Mouse (Mus musculus) testis, adult 2 months (tissue): Measurements from ENCODE around the gene Sypl. TPM values are rescaled to one million over a fixed set of nuclear protein-coding genes. Genes with fewer than 3 reads are reported as not detected.

ENCODE experiments used
- H3K27ac ChIP-seq: fragments of 200-500 bp; 2 replicates; pipeline ENCODE4 v1.5.1; 2012; ENCODE audit warnings: low read depth, low read length; ENCODE audit not compliant: control insufficient read depth, insufficient read depth
- H3K27me3 ChIP-seq: fragments of 200-500 bp; 2 replicates; pipeline ENCODE4 v1.6.1; 2012; ENCODE audit warnings: mild to moderate bottlenecking, low read length, moderate library complexity; ENCODE audit not compliant: control insufficient read depth, insufficient read depth
- H3K36me3 ChIP-seq: fragments of 200-500 bp; 2 replicates; pipeline ENCODE4 v1.6.1; 2012; ENCODE audit warnings: mild to moderate bottlenecking, low read length; ENCODE audit not compliant: control insufficient read depth, insufficient read depth
- H3K4me1 ChIP-seq: fragments of 200-500 bp; 2 replicates; pipeline ENCODE4 v1.6.1; 2012; ENCODE audit warnings: low read length; ENCODE audit not compliant: control insufficient read depth, insufficient read depth
- H3K4me3 ChIP-seq: fragments of 200-500 bp; 2 replicates; pipeline ENCODE4 v1.5.1; 2012; ENCODE audit warnings: low read depth, mild to moderate bottlenecking, low read length, moderate library complexity, mixed read lengths; ENCODE audit not compliant: control insufficient read depth
- CTCF ChIP-seq: fragments of 200-500 bp; IDR thresholded peaks from 2 replicates; pipeline ENCODE4 v1.5.1; 2012; ENCODE audit warnings: low read depth, mild to moderate bottlenecking, inconsistent platforms, low read length, moderate library complexity; ENCODE audit not compliant: control insufficient read depth, insufficient read depth, insufficient replicate concordance
- POLR2A ChIP-seq: fragments of 200-500 bp; IDR thresholded peaks from 2 replicates; pipeline ENCODE4 v1.6.1; 2012; ENCODE audit warnings: low read depth, mild to moderate bottlenecking, inconsistent platforms, low read length, moderate library complexity; ENCODE audit not compliant: control insufficient read depth
- polyA plus RNA-seq: library from polyadenylated mRNA; depleted of rRNA; stranded (reverse); fragments of >200 nt; gene quantifications from 2 replicates; pipeline ENCODE4 v1.2.3, GENCODE M21; 2012; rRNA removed

The Sypl gene
- polyA plus RNA-seq, 1 experiment: 221 TPM

DNA sequence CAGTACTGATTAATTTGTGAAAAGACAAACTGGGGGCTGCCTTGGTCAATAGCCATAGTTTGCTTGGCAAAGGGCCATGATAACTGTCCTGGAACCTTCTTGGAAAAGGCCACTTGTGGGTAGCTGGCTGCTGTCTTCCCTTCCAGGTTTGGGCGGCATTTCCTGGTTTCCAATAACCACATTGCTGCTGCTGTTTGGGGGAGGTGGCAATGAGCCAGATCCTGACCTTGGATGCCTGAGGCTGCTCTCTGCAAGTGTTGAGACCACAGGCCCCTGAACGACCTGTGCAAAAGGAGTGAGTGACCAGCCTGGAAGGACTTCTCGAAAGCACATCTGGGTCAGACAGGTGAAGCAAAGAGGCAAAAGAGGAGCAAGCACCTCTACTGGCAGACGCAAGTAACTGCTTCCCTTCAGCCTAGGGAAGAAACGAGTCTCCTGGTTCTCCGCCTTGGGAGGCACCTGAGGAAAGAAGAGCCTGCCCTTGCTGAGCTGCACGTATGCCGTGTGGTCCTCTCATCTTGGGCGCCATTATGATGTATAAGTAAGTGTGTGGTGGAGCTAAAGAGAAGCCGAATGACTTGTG, 74.5 kb downstream of the Sypl start:
- TF ChIP-seq POLR2A: no peak
- TF ChIP-seq CTCF: no peak
- Histone ChIP-seq H3K4me3 (no peak overlapping the region), H3K27ac (no peak overlapping the region)

DNA sequence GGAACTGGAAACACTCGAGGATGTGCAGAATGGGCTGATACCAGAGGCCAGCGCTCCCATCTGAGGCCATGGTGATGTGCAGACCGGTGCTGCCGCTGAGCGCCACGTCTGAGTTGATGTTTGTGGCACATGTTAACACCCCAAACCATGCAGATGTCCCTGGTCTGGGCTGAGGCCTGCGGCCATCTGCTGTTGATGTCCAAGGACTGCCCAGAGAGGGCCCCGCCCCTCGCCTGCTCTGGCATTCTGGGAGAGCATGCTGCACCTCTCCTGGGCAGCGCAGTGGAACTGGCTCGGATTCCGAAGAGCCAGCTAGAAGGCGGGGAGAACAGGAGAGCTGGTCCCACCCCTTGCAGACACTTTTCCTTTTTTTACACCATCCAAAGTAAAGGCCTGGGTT, 75.0 kb downstream of the Sypl start:
- no peaks in the 10 kb centered on the region for H3K4me1 ChIP-seq
- H3K4me3 ChIP-seq: no peak overlapping the region
- H3K27ac ChIP-seq: no peak overlapping the region
- TF ChIP-seq POLR2A: no peak
- TF ChIP-seq CTCF: no peak
- H3K36me3 ChIP-seq: no peaks in the 10 kb centered on the region
- no peaks in the 10 kb centered on the region for H3K27me3 ChIP-seq

More for the DNA sequence above, 74.5 kb downstream of the Sypl start:
- no peaks in the 10 kb centered on the region for H3K36me3 ChIP-seq
- no peaks in the 10 kb centered on the region for H3K27me3 ChIP-seq
- H3K4me1 ChIP-seq: no peaks in the 10 kb centered on the region

Other genes with a start within 250 kb of the Sypl start
- 4.4 and 6.0 TPM in 2 replicates for gene Nampt, start 134.3 kb upstream of the Sypl start, polyA plus RNA-seq
- gene Cdhr3, start 139.0 kb downstream of the Sypl start, polyA plus RNA-seq: 0.02 TPM in 1 of 2 replicates, not detected in the other
- gene Atxn7l1, start 193.8 kb downstream of the Sypl start, polyA plus RNA-seq: 176 and 194 TPM in 2 replicates